Mouse (Mus musculus): ENCODE data around the gene Orc2. TPM values are rescaled to one million over a fixed set of nuclear protein-coding genes. Genes with fewer than 3 reads are reported as not detected.

The Orc2 gene
- total RNA-seq (2023), result 10 to 100 TPM in 1 of 2 experiments, 1 to 10 TPM in 1; 8.4 to 11.5 TPM

DNA sequence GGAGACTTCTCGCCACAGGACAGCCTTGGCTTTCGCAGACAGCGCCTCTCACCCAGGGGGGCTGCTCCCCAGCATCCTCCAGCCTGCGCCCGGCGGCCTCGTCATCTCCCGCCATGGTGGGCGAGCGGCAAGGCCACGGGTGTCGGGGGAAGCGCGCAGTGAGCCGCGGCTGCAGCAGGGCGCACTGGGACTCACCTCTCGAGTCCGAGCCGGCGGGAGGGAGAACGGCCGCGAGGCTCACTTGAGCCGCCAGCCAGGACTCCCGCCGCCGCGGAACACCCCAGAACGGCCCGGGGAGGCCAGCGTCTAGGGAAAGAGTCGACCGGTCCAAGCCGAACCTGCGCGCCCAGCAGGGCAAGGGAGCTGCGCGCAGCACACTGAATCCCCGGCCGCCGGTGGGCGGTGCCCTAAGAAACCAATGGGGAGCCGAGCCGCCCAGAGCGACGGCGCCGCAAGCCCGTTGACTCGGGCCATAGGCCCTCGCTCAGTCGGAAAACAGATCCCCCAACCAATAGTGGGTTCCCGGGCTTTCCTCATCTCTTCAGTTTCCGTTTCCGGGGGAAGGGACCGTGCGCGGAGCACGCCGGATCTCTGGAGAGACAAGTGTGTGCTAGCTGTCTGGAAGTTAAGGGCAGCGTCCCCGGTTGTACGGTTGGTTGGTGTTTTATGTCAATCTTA, at the start of gene Orc2:
Gene Orc2, minus strand, starts transcription at position 533 of the 678 bp plus-strand sequence.

DNA sequence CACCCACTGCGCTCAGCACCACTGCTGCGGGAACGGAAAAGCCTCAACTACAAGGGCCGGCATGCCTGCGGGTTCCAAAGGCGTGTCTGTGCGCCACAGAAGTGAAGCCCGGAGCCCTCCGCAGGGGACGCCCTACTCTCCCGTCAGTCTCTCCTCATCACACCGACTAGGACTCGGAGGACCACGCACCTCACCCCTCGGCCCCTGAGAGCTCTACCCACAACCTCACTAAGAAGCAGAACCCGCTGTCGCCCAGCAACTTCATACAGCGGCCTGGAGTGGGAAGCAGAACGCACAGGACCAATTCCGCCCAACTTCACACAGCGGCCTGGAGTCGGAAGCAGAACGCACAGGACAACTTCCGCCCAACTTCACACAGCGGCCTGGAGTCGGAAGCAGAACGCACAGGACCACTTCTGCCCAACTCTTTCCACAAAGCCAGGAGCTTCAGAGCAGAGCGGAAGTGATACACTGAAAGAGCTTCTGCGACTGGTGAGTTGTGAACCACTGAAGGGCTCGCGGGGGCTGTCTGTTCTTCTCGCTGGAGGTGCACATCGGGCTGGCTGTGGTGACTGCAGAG, 59.7 kb downstream of the Orc2 start, which contains the start of the genes Nif3l1 and Ppil3:
Gene Nif3l1, plus strand, starts transcription at position 9 of the 580 bp plus-strand sequence.
Gene Ppil3, minus strand, starts transcription at position 344 of the 580 bp plus-strand sequence.

DNA sequence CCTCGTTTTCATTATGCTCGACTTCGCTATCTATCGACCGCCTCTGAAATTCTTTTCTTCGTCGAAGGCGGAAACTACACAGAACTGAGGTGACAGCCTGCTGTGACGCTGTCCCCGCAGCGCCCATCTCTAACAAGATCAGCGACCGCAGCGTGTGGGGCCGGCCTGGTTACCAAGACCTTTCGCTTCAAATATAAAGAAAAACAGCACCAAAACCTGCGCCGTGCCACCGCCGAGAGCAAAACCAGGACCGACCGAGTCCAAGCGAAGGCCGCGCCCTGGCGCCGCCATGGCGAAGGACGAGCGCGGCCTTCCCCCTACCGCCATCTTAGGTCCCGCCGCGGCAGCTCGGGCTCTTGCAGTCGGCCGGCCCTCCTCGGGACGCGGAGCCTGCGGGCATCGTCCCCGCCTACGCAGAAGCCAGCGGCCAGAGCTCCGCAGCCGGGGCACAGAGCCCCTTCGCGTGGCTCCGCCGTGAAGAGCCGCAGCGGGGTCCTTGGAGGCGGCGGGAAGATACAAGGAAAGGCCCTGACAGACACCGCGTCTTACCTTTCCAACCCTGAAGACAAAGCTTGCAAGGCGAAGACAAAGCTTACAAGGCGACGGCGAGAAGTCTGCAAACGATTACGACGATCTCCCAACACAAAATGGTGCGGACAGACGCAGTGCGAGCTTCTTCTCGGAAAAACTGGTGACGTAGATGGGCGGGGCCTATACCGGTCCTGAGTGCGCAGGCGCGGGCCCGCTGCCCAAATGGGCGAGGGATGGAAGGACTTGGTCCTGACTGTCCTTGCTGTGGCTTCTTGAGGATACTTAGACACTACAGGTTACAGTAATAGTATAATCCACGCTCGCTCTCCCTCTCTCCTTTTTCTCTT, 81.3 kb downstream of the Orc2 start, which contains the start of gene Clk1:
Gene Clk1, minus strand, starts transcription at position 696 of the 878 bp plus-strand sequence.

Other genes with a start within 250 kb of the Orc2 start
- gene Aox2, start 226.8 kb downstream of the Orc2 start, total RNA-seq (2023), result under 1 TPM; 0.07 to 0.15 TPM
- gene Bzw1, start 112.2 kb downstream of the Orc2 start, total RNA-seq (2023), result 100 to 1,000 TPM in 1 of 2 experiments, 10 to 100 TPM in 1; 94.2 to 108 TPM
- 100 to 1,000 TPM; 875 to 927 TPM for gene Clk1, start 81.0 kb downstream of the Orc2 start, total RNA-seq (2023)
- gene Nif3l1, start 60.0 kb downstream of the Orc2 start, total RNA-seq (2023), result 10 to 100 TPM; 12.6 to 17.3 TPM
- 10 to 100 TPM; 14.2 to 21.0 TPM for gene Ppil3, start 59.6 kb downstream of the Orc2 start, total RNA-seq (2023)
- 10 to 100 TPM in 1 of 2 experiments, 1 to 10 TPM in 1; 9.9 to 11.7 TPM for gene Fam126b, start 81.2 kb upstream of the Orc2 start, total RNA-seq (2023)
- gene Ndufb3, start 81.3 kb upstream of the Orc2 start, total RNA-seq (2023), result 10 to 100 TPM; 44.6 to 53.8 TPM
- gene Als2cr12, start 190.9 kb upstream of the Orc2 start, total RNA-seq (2023), result not detected
- 100 to 1,000 TPM; 133 to 156 TPM for gene Cflar, start 206.4 kb upstream of the Orc2 start, total RNA-seq (2023)

Measured in neutrophil, adult 59 days (primary cell).